Mouse (Mus musculus): ENCODE results near the gene Nme7. TPM values are rescaled to one million over a fixed set of nuclear protein-coding genes. Genes with fewer than 3 reads are reported as not detected.

Nme7 gene
- total RNA-seq (2021): 10 to 100 TPM; 23.3 to 23.8 TPM
- long read RNA-seq, experiment 1, partial matches to known transcripts: 3 of 14 reads
- long read RNA-seq, experiment 1, other reads (novel, unspliced or antisense): 6 of 14 reads
- long read RNA-seq, experiment 2, partial matches to known transcripts: 3 of 21 reads
- long read RNA-seq, experiment 2, other reads (novel, unspliced or antisense): 14 of 21 reads

GRCm38 (mm10) chr1:164303821-164304220, at the start of gene Nme7:
TSS of gene Nme7 (plus strand) at chr1:164304121.
- intact Hi-C loops (cut with DNase I): no loop called here

GRCm38 (mm10) chr1:164254836-164255235, 49.1 kb upstream of the Nme7 start:
- DNase-seq (ENCODE audit: low spot score in 2 of 2): no peak
- intact Hi-C loops (cut with DNase I): no loop called here

More at GRCm38 (mm10) chr1:164303821-164304220, at the start of gene Nme7:
- DNase-seq (ENCODE audit: low spot score in 2 of 2): no peak

GRCm38 (mm10) chr1:164260171-164261028, 43.5 kb upstream of the Nme7 start:
- intact Hi-C loops (cut with DNase I): no loop called here
- no peak for DNase-seq (ENCODE audit: low spot score in 2 of 2)

GRCm38 (mm10) chr1:164261553-164261952, 42.4 kb upstream of the Nme7 start:
- peak in 1 of 2 experiments; percentile 26 for DNase-seq (ENCODE audit: low spot score in 2 of 2)
- intact Hi-C loops (cut with DNase I): no loop called here

- intact Hi-C loops (cut with DNase I): no loop called here
- no peak for DNase-seq (ENCODE audit: low spot score in 2 of 2)
These were observed 33.0 kb upstream of the Nme7 start for GRCm38 (mm10) chr1:164270941-164271340.

GRCm38 (mm10) chr1:164273659-164274058, 30.3 kb upstream of the Nme7 start:
- intact Hi-C loops (cut with DNase I): no loop called here

GRCm38 (mm10) chr1:164275455-164275954, 28.4 kb upstream of the Nme7 start, which contains the start of gene Ccdc181:
TSS of gene Ccdc181 (plus strand) at chr1:164275585.
- peak; percentile 92 to 95 for DNase-seq (ENCODE audit: low spot score in 2 of 2)
- intact Hi-C loops (cut with DNase I): no loop called here

More at GRCm38 (mm10) chr1:164273659-164274058, 30.3 kb upstream of the Nme7 start:
- DNase-seq (ENCODE audit: low spot score in 2 of 2): no peak

GRCm38 (mm10) chr1:164276552-164276951, 27.4 kb upstream of the Nme7 start:
- intact Hi-C loops (cut with DNase I): loop anchor here (2.0 kb wide), 1 partner anchor 28 kb away; the partner anchor contains the start of gene Slc19a2
- DNase-seq (ENCODE audit: low spot score in 2 of 2): no peak

GRCm38 (mm10) chr1:164279332-164279731, 24.6 kb upstream of the Nme7 start:
- no peak for DNase-seq (ENCODE audit: low spot score in 2 of 2)
- intact Hi-C loops (cut with DNase I): no loop called here

GRCm38 (mm10) chr1:164284007-164284406, 19.9 kb upstream of the Nme7 start:
- intact Hi-C loops (cut with DNase I): no loop called here
- DNase-seq (ENCODE audit: low spot score in 2 of 2): no peak

GRCm38 (mm10) chr1:164287406-164287805, 16.5 kb upstream of the Nme7 start:
- no peak for DNase-seq (ENCODE audit: low spot score in 2 of 2)
- intact Hi-C loops (cut with DNase I): no loop called here

- intact Hi-C loops (cut with DNase I): no loop called here
- no peak for DNase-seq (ENCODE audit: low spot score in 2 of 2)
These were observed 11.9 kb upstream of the Nme7 start for GRCm38 (mm10) chr1:164292040-164292439.

- intact Hi-C loops (cut with DNase I): no loop called here
These were observed 9.8 kb upstream of the Nme7 start for GRCm38 (mm10) chr1:164294071-164294470.

GRCm38 (mm10) chr1:164296473-164296872, 7.4 kb upstream of the Nme7 start:
- no peak for DNase-seq (ENCODE audit: low spot score in 2 of 2)
- intact Hi-C loops (cut with DNase I): no loop called here

More at GRCm38 (mm10) chr1:164294071-164294470, 9.8 kb upstream of the Nme7 start:
- DNase-seq (ENCODE audit: low spot score in 2 of 2): no peak

GRCm38 (mm10) chr1:164301949-164302348, 2.0 kb upstream of the Nme7 start:
- no peak for DNase-seq (ENCODE audit: low spot score in 2 of 2)
- intact Hi-C loops (cut with DNase I): no loop called here

- intact Hi-C loops (cut with DNase I): no loop called here
- peak; percentile 98 for DNase-seq (ENCODE audit: low spot score in 2 of 2)
These were observed 3.3 kb downstream of the Nme7 start, which contains the start of gene Blzf1 for GRCm38 (mm10) chr1:164307124-164307751. TSS of gene Blzf1 (minus strand) at chr1:164307489.

- intact Hi-C loops (cut with DNase I): no loop called here
- DNase-seq (ENCODE audit: low spot score in 2 of 2): peak in 1 of 2 experiments; percentile 31
These were observed 4.0 kb downstream of the Nme7 start for GRCm38 (mm10) chr1:164307922-164308321.

- intact Hi-C loops (cut with DNase I): loop anchor here (10.0 kb wide), 1 partner anchor 731 kb away; no protein-coding TSS in a partner anchor
These were observed 10.2 kb downstream of the Nme7 start for GRCm38 (mm10) chr1:164314085-164314484.

GRCm38 (mm10) chr1:164315266-164315665, 11.3 kb downstream of the Nme7 start:
- DNase-seq (ENCODE audit: low spot score in 2 of 2): peak in 1 of 2 experiments; percentile 71
- intact Hi-C loops (cut with DNase I): loop anchor here (5.0 to 10.0 kb wide), 2 partner anchors 122 to 730 kb away; no protein-coding TSS in a partner anchor

More at GRCm38 (mm10) chr1:164314085-164314484, 10.2 kb downstream of the Nme7 start:
- no peak for DNase-seq (ENCODE audit: low spot score in 2 of 2)

All from left cerebral cortex, postnatal 14 days (tissue).